Mouse (Mus musculus): ENCODE data around the gene Bhlhb9.
A peak's percentile ranks its signal among the peaks of the same experiment; 100 is the strongest.
"Not testable (repeated sequence)": the region's sequence is repeated elsewhere in the genome, so short reads cannot be mapped to it uniquely, and the experiment has no call there.

Gene Bhlhb9

GRCm38 (mm10) chrX:135797212-135797644, at the start of gene Bhlhb9:
TSS of gene Bhlhb9 (plus strand) at chrX:135797594.
- peak; percentile 32 to 69 for DNase-seq

DNA sequence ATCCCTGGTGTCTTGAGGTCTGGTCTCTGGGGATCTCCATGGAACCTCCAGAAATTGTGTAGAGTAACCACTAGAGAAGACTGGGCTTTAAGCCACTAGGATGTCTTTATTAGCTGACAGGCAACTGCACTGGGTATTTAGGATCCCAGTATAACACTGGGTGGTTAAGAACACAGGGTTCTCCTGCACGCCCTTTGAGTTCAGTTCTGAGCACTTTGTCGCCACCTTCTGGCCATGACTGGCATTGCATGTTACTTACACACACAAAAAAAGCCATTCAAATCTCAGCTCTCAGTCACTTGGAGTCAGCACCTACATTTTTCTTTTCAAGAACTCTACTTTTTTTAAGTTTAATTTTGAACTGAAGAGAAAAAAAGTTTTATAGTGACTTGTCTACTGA, 44.6 kb upstream of the Bhlhb9 start:
- DNase-seq: peak; percentile 38 to 67

- DNase-seq: peak in 1 of 2 experiments; percentile 8
Measured at GRCm38 (mm10) chrX:135761707-135762106, 35.7 kb upstream of the Bhlhb9 start.

GRCm38 (mm10) chrX:135768043-135768548, 29.3 kb upstream of the Bhlhb9 start:
- DNase-seq: no peak

GRCm38 (mm10) chrX:135768565-135768964, 28.8 kb upstream of the Bhlhb9 start:
- no peak for DNase-seq

DNA sequence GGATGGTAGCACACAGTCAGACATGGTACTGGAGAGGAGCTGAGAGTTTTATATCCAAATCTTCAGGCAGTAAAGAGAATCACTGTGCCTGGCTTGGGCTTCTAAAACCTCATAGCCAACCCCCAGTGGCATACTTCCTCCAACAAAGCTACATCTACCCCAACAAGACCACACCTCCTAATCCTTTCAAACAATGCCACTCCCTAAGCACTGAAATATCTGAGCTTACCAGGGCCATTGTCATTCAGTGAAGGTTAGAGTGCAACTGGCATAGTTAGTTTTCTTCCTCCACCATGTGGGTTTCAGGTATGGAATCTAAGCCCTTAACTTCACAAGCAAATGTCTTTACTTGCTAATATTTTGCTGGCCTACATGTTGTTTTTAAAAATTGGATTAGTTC, 5.9 kb upstream of the Bhlhb9 start:
- no peak for DNase-seq

DNA sequence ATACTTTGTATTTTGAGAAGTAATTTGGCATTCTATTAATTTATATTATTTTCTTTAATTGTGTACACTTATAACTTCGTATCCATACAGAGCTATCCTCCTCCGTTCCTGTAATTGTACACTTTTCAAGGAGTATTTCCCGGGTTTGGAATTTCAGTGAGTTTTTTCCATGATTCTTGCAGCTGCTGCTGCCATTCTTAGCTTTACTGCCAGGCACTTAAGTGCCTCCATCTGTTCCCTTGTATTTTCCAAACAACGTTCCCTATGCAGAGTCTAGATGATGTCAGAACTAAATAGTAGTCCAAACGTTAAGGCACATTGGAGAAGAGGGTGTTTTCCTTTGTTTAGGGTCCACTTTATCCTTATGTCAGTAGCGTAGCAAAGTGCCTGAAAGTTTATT, 5.1 kb upstream of the Bhlhb9 start:
- no peak for DNase-seq

DNA sequence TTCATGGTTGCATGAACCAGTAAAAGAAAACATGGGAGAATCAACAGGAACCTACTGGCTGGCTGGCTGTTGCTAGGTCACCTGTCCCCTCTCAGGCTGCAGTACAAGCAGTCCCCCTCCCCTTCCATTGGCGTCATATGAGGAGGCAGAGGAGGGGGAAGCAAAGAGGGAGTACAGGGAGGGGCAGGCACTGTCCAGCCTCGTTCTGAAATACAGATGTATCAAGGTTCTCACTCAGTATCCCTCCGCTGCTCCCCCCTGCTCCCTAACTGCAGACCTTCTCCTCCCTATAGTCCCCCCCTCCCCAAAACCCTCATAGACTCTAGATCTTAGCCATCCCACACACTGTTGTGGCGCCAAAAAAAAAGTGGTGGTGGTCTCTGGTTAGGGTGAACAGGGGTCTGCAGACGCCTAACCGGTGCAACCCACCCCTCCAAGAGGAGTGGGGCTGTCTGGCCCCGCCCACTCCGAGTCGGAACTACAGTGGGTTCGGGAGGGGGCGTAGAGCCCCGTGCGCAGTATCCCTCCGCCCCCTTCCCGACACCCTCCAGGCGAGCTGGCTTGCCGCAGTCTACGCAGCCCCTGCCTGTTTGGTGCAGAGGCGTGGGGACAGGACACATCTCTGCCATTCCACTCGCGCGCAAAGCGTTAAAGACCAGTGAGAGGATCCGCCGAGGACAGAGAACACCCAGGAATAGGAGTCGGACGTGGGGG, 1.6 kb upstream of the Bhlhb9 start:
- peak; percentile 51 to 70 for DNase-seq

DNA sequence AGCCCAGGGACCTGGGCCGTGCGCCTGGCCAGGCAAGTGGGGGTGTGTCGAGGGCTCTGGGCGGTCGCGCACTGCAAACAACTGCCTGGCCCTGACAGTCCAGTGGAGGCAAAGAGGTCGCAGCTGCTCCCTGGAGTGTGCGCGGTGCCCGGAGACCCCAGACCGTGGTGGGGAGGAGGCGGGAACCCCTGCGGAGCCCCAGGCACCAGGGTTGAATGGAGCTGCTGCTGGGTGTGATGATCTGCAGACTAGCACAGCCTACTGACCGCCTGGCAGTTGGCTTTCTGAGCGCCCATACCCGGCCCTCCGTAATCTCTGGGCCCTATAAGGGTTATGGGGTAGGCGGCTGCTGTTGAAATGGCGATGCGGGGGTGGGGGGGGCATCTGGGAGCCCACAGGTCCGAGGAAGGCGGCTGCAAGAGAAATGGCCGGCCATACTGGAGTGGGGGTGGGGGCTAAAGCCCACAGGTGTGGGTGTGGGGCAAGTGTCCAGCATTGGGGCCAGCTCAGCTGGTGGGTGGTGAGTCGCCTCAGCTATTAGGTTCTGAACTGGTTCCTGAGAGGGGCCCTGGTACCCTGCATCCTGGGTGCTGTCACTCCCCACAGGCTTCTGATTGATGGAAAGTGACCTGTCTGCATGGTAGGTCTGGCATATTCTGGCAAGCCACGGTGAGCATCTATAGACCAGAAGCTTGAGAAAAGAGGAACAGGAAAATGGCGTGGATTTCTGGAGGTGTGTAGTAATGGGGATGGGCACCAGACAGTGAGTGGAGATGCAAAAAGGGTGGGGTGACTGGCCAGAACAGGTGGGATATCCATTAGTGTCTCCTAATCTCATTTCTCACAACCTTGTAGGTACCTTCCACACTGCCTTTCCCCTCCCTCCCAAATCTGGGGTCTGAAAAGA, 836 bp upstream of the Bhlhb9 start:
- not testable (repeated sequence) for DNase-seq

- DNase-seq: no peak
Measured at GRCm38 (mm10) chrX:135804149-135804548, 6.8 kb downstream of the Bhlhb9 start.

DNA sequence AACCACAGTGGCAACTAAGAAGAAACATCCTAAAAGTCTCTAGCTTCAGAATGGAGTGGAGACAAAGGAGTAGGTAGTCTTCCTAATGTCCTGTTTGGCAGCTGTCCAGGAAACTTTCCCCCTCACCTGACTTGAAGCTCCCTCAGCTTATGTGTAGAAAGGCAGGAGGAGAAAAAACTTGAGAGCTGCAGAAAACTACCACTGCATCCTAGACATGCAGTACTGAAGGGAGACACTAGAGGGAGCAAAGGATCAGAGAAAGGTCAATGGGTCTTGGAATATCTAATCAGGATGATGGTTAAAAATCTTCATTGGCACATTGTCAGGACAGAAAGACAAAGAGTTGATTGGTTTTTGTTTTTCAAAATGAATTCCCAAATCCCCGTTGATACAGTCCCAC, 8.4 kb downstream of the Bhlhb9 start:
- peak in 1 of 2 experiments; percentile 24 for DNase-seq

- not testable (repeated sequence) for DNase-seq
Measured at GRCm38 (mm10) chrX:135835896-135836295, 38.5 kb downstream of the Bhlhb9 start.

DNA sequence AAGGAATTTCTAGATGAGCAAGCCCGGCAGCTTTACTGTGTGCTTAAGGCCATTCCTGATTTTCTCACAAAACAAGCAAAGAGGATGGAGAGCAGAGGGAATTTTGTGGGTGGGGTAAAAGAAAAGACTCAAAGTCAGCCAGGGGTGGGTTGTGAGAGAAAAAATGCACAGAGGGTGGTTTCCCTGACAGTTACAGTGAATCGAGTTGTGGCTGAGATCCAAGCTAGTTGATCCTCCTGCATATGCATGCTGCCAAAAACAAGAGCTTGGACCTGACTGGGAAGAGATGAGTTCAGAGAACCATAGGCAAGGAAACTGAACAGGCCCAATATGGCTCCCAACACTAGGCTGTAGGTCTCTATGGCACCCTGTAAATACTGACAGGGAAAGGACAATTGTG, 40.5 kb downstream of the Bhlhb9 start:
- no peak for DNase-seq

- peak; percentile 8 to 41 for DNase-seq
Measured at GRCm38 (mm10) chrX:135838521-135839360, 41.3 kb downstream of the Bhlhb9 start, which contains the start of gene Gprasp2. TSS of gene Gprasp2 (plus strand) at chrX:135839034.

DNA sequence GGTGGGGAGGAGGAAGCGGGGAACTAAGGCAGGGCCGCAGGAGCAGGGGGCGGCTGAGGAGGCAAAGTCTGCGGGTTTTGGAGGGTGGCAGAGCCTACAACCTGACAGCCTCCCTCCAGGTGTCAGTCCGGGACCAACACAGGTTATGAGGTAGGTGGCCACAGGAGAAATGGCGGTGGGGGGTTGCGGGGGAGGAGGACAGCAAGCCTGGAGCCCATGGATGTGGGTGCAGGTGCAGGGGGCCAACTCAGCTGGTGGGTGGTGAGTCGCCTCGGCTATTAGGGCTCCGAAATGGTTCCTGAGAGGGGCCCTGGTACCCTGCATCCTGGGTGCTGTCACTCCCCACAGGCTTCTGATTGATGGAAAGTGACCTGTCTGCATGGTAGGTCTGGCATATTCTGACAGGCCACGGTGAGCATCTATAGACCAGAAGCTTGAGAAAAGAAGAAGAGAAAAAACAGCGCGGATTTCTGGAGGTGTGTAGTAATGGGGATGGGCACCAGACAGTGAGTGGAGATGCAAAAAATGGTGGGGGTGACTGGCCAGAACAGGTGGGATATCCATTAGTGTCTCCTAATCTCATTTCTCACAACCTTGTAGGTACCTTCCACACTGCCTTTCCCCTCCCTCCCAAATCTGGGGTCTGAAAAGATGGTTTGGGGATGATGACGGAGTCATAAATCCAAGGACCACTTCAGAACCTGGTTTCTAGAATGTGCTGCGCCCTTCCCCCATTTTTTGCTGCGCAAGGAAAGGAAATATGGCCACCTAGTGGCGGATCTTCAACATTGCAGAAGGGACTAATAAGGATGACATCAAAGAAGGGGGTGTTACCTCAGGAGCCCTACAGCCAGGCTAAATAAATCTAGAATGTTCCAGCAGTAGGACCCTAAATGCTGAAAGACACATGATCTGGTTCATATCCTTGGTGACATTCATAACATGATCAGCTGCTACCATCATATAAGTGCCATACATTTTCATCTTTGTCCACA, 42.3 kb downstream of the Bhlhb9 start:
- DNase-seq: peak in 1 of 2 experiments; percentile 40

GRCm38 (mm10) chrX:135866806-135867205, 69.4 kb downstream of the Bhlhb9 start:
- DNase-seq: not testable (repeated sequence)

- DNase-seq: no peak
Measured at GRCm38 (mm10) chrX:135876679-135877078, 79.3 kb downstream of the Bhlhb9 start.

DNA sequence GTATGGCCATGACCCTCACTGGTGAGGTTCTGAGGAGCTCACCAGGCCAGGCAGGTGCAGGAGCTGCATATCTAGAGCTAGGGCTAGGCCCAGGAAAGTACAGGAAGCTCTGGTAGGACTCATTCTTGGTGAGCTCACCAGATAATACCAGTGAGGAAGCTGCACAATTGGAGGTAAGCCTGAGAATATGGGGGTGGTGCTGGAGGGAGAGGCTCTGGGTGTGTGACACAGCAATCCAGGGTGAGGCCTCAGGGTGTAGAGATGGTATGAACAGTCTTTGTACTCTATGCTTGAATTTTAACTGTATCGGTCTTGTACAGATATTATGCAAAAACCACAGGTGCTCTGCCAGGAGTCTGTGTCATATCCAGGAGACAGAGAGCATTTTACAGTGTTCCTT, 82.2 kb downstream of the Bhlhb9 start:
- DNase-seq: no peak

DNA sequence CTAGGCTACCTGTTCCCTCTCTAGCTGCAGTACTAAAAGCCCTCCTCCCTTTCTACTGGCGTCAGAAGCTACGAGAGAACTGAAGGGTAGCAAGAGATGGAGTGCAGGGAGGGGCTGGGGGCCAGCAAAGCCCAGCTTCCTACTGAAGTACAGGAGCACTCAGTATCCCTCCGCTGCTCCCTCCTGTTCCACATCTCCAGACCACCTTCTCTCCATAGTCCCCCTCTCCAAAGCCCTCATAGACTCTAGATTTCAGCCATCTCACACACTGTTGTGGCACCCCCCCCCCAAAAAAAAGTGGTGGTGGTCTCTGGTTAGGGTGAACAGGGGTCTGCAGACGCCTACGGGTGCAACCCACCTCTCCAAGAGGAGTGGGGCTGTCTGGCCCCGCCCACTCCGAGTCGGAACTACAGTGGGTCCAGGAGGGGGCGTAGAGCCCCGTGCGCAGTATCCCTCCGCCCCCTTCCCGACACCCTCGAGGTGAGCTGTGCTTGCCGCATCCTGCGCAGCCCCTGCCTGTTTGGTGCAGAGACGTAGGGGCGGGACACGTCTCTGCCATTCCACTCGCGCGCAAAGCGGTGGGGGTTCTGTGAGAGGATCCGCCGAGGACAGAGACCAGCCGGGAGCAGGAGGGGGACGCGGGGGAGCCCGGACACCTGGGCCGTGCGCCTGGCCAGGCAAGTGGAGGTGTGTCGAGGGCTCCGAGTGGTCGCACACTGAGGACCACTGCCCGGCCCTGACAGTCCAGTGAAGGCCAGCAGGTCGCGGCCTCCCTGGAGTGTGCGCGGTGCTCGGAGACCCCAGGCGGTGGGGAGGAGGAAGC, 88.2 kb downstream of the Bhlhb9 start:
- DNase-seq: peak; percentile 81 to 89

DNA sequence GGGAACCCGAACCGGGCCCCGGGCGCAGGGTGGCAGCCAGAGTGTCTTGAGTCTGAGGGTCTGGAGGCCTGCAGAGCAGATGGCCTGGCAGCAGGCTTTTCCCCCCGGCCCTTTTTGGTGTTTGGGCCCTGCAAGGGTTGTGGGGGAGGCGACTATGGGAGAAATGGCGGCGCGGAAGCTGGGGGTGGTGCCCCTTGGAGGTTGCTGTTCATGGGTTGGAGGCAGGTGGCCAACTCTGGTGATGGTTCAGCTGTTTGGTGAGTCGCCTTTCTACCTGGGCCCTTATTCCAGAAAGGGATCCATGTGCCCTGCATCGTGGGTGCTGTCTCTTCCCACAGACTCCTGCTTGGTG, 88.8 kb downstream of the Bhlhb9 start:
- DNase-seq: no peak
